Mouse (Mus musculus): ENCODE measurements around the gene Nenf.

Nenf gene

DNA sequence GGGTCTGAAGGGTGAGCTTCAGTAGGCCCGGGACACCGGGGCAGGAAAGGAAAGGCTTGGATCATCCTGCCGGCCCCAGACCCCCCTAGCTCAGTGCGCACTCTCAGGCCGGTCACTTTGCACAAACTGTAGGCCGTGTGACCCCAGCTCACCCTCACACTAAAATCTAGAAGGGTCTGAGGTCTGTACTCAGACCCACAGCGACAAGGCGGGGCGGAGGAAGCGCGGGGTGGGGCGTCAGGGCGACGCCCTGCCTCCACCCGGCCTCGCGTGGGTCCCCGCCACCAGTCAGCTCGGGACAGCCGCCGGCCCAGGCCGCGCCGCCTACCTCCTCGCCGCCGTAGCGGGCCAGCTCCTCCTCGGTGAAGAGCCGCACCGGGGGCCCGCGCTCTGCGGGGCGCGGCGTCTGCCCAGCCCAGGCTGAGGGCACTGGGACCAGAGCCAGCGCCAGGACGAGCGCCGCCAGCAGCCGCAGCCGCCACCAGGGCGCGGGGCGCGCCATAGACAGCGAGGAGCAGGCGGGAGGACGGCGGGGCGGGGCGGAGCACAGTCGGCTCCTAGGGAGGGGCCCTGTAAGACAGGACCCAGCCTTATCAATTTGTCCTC lies at the start of gene Nenf:
Gene Nenf (minus strand): TSS at position 604 of the 606 bp plus-strand sequence.
- DNase-seq: peak; percentile 73

DNA sequence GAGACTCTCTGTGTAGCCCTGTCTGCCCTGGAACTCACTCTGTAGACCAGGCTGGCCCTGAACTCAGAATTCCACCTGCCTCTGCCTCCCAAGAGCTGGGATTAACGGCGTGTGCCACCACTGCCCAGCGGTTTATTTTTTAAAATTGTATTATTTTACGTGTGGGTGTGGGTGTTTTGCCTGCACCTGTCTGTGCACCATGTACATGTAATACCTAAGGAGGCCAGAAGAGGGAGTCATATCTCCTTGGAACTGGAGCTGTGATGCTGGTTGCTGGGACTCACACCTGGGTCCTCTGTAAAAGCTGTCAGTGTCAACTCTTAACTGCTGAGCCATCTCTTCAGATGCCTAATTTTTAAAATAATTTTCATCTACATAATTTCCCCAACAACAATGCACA lies 46.5 kb upstream of the Nenf start:
- no peak for DNase-seq

DNA sequence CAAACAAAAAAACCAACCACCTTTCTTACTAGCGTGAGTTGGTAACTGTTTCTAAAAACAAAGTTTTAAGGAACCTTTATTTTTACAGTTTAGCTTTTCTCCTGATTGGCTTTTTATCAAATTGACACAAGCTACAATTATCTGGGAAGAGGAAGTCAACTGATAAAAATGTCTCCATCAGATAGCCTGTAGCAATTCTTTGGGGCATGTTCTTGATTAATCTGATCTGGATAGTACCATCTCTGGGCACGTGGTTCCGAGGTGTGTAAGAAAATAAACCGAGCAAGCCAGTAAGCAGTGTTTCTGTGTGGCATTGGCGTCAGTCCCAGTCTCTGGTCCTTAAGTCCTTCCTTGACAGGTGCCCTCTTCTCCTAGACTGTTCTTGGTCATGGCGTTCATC lies 44.4 kb upstream of the Nenf start:
- no peak for DNase-seq

DNA sequence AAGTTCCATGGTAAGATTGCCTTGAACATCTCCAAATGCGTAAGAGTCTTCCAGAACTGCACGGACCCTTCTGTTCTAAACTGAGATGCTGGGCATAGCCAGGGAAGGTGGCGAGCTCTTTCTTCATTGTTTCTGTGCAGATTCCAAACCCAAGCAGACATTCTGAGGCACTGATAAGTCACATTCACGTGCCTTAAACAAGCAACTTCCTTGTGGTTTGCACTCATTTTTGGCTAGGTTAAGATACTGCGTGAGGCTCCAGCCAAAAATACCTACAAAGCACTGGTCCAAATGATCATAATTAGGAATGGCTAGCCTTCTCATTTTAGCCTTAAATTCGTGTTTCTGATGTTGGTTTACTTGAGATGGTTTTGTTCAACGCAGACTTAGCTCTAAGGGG lies 41.5 kb upstream of the Nenf start:
- no peak for DNase-seq

DNA sequence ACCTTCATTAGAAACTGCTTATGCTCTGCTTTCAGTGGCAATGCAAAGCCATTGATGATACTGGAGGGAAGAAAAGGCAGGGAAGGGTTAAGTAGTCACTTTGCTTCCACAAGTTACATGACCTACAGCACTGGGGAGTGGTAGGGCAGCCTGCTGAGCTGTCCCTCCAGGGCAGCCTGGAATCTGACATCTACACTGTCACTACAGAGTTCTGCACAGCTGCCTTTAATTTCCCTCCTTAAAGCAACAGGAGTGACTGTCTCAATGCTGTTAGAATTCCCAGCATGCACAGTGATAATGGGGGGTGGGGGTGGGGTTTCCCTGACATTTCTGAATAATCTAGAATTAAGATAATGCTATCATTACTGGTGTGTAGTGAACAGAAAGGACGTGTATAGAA lies 38.9 kb upstream of the Nenf start:
- no peak for DNase-seq

DNA sequence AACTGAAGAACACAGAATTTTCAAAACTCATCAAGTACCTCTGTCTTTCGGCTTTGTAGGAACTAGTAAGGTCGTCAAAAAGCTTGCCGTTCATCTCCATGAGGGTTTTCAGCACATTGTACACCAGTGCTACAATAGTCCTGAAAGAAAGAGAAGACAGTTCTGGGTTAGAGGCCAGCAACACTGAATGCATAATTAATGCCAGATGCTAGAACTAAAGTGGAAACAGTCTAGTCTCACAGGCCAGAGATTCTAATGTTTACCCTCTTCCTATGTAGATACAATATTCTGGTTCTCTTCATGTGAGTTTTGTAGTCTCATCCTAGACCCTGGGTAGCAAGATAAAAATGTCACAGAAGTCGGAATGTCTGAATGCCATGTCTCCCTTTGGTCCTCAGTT lies 35.8 kb upstream of the Nenf start:
- no peak for DNase-seq

DNA sequence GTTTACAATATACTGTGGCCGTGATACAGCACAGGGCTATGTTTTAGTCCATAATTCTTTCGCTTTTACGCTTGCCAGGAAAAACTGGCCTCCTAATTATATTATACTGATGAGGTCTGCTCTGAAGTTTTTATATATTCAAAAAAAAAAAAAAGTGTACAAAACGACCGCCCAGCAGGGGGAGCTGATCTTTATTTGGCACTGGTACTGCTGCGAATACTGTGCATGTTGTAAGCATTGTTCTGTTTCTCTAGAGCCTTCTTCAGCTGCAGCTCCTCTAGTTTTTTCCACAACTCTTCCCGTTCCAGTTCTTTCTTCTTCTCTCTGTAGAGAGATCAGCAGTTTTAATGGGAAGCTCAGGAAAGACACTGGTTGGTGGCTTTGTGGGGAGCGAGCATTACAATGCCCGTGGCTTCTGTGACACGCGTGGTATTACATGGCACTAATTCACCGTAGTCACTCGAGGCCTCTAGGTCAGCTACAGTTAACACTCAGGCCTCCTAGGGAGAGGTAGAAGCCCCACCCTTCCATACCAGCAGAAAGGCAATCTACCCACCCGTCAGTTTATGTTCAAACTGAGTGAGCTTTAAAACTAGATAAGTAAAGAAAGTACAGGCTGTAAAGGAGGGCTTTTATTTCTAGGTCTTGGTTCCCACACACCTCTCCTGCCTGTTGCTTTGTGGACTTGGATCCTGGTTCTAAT lies 34.9 kb upstream of the Nenf start:
- DNase-seq: peak; percentile 84

DNA sequence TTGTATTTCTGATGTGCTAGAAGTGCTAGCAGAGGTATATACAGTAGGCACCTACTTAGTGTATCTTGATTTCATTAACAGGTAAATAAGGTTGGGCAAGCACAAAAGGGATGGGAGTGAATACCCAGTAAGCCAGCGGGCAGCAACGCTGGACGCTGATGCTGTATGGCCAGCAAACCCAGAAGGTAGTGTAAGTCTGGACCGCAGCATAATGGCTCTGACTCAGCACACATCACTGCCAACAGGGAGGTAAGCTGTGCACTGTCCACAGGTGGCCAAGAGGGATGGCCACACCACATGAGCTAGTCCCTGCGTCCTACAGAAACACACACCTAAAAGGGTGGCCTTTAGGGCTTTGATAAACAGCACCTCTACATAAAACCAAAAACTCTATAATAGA lies 32.4 kb upstream of the Nenf start:
- DNase-seq: no peak

DNA sequence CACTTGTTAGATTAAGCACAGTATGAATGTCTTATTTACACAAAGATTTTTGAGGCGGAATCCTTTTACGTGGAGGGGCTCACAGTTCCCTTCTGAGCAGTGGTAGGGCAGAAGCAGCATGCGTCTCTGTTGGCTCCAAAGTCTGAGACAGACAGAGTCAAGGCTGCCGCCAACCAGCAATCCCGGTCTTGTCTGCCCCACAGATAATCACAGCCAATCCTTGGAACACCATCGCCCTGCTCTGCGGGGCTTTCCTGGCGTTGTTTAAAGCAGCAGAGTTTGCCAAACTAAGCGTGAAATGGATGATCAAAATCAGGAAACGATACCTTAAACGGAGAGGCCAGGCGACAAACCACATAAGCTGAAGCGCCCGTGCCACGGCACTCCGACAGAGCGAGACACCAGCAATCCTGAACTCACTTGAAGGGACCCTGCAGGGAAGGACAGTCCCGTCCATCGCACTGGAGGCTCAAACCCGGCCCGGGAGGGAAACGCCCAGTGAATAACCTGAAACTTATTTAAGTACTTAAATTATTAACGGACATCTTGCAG lies 31.6 kb upstream of the Nenf start:
- no peak for DNase-seq

DNA sequence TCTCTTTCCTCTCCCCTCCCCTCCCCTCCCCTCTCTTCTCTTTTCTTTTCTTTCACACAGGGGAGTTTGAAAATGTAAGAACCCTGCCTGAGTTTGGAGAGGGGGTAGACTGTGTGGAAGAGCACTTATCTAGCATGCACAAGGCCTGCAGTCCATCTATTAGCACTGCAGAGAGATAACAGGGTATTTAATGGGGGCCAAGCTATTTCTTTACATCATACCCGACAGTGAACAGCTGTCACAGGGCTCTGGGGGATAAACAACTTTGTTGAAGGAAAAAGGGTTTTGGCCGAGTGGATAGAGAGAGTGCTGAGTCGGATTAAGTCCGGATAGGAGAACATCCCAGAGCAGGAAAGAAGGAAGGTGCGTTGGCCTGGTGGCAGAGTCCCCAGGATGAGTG lies 31.0 kb upstream of the Nenf start:
- DNase-seq: no peak

DNA sequence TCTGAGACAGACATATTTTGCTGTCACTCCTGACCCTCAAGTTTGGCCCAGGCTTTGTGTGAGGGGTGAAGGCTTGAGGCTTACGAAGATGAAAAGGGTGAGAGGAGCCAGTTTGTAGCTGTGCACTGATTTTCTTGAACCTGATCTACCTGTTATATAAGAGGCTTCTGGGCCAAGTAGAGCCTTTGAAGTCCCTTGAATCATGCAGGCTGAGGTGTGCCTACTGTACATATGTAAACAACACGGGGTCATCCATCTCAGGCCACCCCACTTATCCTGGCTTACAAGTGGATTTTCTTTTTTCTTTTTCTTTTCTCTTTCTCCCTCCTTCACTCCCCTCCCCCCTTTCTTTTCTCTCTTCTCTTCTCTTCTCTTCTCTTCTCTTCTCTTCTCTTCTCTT lies 30.6 kb upstream of the Nenf start:
- DNase-seq: no peak

DNA sequence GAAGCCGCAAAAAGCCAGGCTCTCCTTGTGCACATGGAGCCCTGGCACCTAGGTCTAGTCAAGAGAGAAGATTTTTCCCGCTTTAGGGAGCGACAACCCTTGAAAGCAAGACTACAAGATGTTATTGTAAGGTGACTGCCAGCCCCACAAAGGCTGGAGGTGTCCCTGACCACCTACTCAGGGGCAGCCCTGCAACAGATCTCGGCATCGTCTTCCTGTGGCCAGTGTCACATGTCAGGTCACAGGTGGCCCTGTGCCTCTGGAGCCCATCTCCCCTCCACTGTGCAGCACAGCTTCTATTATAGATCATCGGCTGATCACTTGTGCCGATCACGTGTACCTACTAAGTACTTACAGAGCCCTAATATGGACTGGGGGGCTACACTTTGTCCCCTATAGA lies 29.6 kb upstream of the Nenf start:
- no peak for DNase-seq

DNA sequence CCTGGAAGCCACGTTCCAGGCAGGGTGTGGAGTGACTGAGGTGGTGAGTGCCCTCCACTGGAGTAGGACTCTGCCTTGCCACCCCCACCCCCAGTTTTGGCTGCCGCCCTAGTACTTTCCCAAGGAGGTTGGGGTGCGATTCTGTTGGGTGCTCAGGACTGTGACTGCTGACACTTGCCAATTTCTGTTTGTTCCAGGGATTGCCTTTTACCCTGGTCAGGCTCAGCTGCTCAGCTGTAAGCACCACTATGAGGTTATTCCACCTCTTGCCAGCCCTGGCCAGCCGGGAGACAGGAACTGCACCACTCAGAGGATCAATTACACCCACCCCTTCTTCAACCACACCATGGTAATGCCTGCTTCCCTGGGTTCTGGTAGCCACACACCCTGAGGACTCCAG lies 22.5 kb upstream of the Nenf start:
- DNase-seq: no peak

DNA sequence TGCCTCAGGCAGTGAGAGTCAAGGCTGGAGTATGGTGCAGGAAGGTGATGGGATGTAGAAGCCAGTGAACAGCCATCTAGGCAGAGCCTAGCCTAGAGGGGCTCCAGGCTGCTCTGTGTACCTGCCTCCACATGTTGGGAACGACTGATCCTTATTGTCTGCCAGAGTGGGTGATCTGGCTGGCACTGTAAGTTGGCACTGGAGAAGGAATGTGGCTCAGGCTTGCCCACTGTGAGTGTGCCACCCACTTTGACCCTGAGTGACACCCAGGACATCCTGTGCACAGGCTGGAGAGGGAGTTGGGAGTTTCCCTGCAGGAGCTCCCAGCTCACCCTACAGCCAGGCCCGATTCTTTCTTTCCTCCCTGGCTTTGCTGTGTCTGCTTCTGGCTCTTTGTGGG lies 21.9 kb upstream of the Nenf start:
- no peak for DNase-seq

DNA sequence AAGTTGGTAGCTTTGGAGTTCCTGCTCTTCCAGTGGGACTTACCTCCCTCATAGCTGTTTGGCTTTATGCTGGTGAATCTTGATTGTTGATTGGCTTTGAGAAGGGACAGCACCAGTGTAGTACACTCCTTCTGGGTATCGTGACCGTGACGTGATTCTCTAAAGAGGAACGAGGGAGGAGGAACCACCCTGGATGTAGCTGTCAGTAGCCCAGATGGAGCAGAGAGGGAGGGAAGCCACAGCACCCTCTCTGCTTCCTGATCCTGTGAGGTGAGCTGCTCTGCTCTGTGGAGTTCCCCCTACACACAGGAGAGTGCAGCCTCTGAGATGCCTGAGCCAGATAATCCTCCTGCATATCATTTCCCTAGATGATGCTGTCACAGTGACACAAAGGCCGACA lies 16.5 kb upstream of the Nenf start:
- DNase-seq: no peak

DNA sequence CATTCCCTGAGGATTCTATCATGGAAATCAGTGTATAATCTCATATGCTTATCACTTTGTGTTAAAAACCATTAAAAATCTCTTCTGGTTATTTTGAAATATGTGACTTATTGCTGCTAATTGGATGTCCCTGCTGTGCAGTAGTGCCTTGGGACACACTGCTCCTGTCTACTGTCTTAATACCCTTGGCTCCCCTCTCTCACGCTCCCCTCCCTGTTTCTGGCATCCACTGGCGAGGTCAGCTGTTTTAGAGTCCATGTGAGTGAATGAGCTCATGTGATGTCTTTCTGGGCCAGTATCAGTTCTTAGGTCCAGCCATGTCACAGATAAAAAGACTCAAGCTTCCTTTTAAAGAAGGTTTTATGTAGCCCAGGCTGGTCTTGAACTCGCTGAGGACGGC lies 12.4 kb upstream of the Nenf start:
- DNase-seq: no peak

DNA sequence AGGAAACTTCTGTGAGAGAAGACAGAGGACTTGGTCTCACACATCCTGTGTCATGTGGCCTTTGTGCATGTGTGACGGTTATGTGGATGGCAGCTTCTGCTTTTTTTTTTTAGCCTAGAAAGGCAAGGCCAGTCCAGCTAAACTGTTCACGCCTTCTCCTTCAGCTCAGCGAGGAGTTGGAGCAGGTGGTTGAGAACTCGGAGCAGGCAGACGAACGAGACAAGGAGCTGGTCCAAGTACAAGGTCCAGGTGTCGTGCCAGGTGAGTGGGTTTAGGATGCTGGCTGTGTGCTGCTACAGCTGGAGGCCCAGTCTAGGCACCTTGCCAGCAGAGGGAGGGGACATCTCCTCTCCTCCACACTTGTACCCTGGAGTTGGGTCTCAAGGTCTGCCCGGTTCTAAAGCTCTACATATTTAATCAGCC lies 10.0 kb upstream of the Nenf start:
- peak; percentile 40 for DNase-seq

DNA sequence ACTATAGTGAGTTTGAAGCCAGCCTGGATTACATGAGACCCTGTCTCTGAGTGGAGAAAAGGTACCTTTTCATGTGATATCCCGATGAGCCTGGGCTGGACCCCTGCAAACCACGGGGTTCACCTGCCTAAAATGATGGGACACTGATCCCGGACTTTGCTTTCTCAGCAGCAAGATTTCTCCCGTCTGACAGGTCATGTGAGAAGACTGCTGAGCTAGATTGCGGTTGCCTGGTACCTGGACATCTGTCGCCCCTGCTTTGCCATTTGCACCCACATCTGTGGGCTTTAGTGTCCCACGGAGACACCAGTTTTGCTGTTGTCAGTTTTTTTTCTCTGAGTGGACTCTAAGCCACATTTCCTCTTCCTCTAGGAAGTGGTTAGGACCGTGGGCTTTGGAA lies 9.3 kb upstream of the Nenf start:
- DNase-seq: no peak

DNA sequence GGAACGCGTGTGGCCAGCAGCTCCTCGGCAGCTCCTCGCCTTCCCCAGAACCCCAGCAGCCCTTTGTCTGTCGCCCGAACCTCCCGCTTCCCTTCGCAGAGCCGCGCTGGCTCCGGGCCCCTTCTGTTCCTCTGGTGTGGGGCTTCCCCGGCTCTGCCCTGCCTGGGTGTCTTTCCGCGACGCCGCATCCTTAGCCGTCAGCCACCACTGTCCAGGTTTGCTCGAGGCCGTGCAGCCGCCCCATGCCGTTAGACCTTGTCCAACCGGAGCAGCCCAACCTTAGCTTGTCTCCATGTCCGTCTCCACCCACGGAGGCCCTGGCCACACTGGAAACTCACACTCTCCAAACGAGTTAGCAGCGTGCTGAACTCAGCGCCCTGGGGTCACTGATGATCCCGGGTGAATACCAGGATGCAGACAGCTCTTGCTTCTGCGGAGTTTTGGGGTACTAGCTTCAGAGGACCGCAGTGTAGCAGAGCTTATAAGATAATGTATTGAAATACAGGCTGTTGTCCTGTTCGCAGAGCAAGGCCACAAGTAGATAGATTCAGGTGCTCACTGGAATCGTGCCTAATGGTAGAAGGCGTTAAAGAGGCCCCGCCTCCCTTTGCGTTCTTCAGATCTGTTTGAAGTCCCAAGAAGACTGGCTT lies 8.4 kb upstream of the Nenf start:
- DNase-seq: peak; percentile 58

DNA sequence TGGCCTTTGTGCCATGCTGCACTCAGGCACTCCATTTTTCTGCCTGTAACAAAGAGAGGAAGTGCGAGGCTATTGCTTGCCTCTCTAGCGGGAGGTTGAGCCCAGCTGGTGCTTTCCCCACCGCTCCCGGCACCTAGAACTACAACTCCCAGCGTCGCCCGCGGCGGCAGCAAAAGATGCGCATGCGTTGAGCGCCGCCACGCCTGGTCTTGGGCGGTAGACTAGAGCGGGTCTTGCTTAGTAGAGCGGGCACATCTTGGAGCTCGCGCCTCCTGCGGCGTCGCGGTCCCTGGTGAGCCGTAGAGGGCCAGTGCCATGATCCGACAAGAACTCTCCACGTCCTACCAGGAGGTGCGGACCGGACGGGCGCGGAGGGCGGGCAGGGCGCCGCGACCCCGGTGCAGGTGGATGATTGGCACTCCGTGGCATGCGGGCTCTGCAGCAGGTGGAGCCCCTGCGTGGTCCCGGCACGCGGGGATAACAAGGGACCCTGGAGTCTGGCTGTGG lies 7.8 kb upstream of the Nenf start, which contains the start of gene Tmem206:
Gene Tmem206 (plus strand): TSS at position 187 of the 507 bp plus-strand sequence.
- DNase-seq: peak; percentile 96

DNA sequence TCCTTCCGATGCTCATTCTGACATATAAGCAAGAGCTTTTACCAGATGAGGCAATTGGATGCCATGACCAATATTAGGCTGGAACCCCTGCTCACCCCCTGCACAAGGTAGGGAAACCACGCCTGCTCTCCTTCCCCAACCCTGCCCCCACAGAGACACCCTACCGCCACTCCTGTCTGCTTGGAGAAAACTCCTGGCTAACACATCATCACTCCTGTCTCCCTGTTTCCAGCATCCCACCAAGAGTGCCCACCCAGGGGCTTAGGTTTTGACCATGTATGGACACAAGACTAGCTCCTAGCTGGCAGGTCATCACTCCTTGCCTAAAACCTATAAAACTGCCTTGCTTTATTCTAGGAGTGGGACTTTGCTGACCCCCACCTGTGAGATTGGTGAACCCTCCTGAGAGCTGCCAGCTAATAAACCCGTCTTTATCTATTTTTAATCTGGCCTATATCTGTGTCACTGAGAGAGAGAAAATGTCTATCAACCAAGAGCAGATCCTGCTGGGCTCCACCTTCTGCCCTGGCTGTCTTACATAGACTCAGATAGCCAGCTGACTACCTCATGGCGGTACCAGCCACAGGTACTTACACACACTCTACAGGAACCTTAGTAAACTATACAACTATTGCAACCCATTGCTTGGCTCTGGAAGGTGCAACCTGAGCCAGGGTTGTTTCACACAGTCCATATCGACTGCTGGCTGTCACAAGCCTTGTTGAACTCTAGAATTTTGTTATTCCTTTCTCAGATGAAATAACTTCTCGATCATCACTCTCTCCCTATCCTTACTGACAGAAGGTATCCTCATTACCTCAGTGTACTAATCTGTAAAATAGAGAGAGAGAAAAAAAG lies 7.0 kb upstream of the Nenf start:
- DNase-seq: no peak

DNA sequence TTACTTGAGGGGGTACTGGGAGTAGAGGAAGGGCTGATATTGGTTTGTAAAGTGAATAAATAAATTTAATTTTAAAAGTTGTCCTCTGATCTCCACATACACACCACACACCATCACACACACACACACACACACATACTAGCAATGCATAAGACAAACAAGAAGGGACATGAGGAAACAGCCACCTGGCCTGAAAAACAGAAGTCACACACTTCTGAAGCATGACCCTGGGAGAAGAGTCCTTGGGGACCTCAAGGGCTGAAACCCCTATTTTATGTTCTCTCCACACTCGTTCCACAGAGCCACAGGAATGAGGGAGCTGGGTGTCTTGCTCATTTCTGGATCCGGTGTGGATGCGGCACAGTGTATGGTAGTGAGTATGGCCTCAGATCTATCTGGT lies 5.4 kb upstream of the Nenf start:
- no peak for DNase-seq

DNA sequence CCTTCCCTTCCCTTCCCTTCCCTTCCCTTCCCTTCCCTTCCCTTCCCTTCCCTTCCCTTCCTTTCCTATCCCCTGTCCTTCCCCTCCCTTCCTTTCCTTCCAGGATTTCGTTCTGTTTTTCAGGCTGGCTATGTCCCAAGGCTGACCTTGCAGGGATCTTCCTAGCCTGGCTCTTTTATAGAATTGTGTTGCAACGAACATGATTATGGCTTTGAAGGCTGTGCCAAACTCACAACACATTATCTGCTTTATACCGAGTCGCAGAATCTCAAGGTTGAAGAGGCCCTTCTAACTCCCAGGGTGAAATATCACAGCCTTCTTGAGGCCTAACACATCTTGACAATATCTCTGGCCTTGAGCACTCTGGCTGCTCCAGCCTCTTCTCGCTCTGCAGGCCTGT lies 692 bp upstream of the Nenf start:
- no peak for DNase-seq

Measured in right cerebral cortex, postnatal 4 days (tissue).